Mouse (Mus musculus): ENCODE results near the gene Pdlim7. TPM values are rescaled to one million over a fixed set of nuclear protein-coding genes. Genes with fewer than 3 reads are reported as not detected.

Pdlim7 gene
- polyA plus RNA-seq, 1 experiment from 2014 or later, result 199 TPM

DNA sequence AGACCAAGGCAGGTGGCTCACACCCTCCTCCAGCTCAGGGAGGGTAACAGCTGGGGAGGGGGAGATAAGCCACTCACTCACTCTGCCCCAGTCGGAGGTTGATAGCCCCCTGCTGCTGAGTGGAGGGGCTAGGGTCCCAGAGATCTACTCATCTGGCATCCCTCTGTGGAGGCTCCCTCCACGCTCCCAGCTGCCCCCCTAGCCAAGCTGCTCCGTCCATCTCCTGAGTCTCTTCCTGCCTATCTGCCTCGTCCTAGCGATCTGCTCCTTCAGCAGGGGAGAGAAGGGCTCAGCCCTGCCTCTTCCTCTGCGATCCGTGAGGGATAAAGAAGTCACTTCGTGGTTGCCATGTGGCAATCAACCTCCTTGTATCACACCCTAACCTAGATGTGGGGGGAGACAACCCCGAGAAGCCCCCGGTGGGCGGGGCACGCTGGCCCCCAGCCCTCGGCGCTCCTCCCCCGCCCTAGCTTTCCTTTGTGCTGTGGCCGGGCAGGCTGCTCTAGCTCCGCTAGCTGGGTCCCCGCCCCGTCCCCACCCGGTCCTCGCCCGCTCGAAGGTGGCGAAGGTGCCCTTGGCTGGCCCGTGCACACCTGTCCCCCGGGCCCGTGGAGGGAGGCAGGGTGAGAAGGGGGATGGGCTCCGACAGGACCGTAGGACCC is 26.4 kb downstream of the Pdlim7 start:
- peak; percentile 61 for DNase-seq

GRCm38 (mm10) chr13:55486029-55486794 is 27.3 kb downstream of the Pdlim7 start:
- H3K9ac ChIP-seq, result peak overlapping the region; percentile 99
- H3K27ac ChIP-seq (ENCODE audit: low read depth), result no peak overlapping the region
- peaks cover 19% of the 10 kb centered on the region for H3K4me1 ChIP-seq (ENCODE audit: insufficient read depth)
- WGBS, result 32% methylated on average over 14 of the region's 14 CpGs
- peaks cover 23% of the 10 kb centered on the region for H3K36me3 ChIP-seq (ENCODE audit: insufficient read depth)
- H3K4me3 ChIP-seq (ENCODE audit: low read depth, low read length), result peak overlapping the region; percentile 93
- ATAC-seq (ENCODE audit: insufficient read depth) (no peak), DNase-seq (peak; percentile 70)
- TF ChIP-seq CTCF (IDR thresholded peaks at IDR 0.05; ENCODE audit: low read depth), result peak; percentile 17; the same call in 1 of the 2 replicates
- no peaks in the 10 kb centered on the region for H3K27me3 ChIP-seq (ENCODE audit: insufficient read depth, low read length)
- H3K4me2 ChIP-seq, result peak overlapping the region; percentile 90
- no peaks in the 10 kb centered on the region for H3K9me3 ChIP-seq (ENCODE audit: low read depth, low read length)

More for the DNA sequence above, 26.4 kb downstream of the Pdlim7 start:
- H3K27me3 ChIP-seq (ENCODE audit: insufficient read depth, low read length), result no peaks in the 10 kb centered on the region
- ATAC-seq (ENCODE audit: insufficient read depth), result peak; percentile 56
- no peaks in the 10 kb centered on the region for H3K9me3 ChIP-seq (ENCODE audit: low read depth, low read length)
- peaks cover 19% of the 10 kb centered on the region for H3K4me1 ChIP-seq (ENCODE audit: insufficient read depth)
- peak overlapping the region; percentile 99 for H3K9ac ChIP-seq
- H3K4me2 ChIP-seq, result peak overlapping the region; percentile 90
- no peak for TF ChIP-seq CTCF (IDR thresholded peaks at IDR 0.05; ENCODE audit: low read depth)
- WGBS, result under 1% methylated on average over 29 of the region's 29 CpGs
- peaks cover 14% of the 10 kb centered on the region for H3K36me3 ChIP-seq (ENCODE audit: insufficient read depth)
- H3K27ac ChIP-seq (ENCODE audit: low read depth), result peak overlapping the region; percentile 93
- peak overlapping the region; percentile 93 for H3K4me3 ChIP-seq (ENCODE audit: low read depth, low read length)

GRCm38 (mm10) chr13:55484520-55485088 is 28.9 kb downstream of the Pdlim7 start:
- TF ChIP-seq CTCF (IDR thresholded peaks at IDR 0.05; ENCODE audit: low read depth), result no peak
- WGBS, result 37% methylated on average over 7 of the region's 7 CpGs
- no peak overlapping the region for H3K27ac ChIP-seq (ENCODE audit: low read depth)
- no peaks in the 10 kb centered on the region for H3K27me3 ChIP-seq (ENCODE audit: insufficient read depth, low read length)
- peak overlapping the region; percentile 27 for H3K4me2 ChIP-seq
- H3K9me3 ChIP-seq (ENCODE audit: low read depth, low read length), result no peaks in the 10 kb centered on the region
- H3K9ac ChIP-seq, result no peak overlapping the region; the same call in 1 of the 2 replicates
- H3K4me3 ChIP-seq (ENCODE audit: low read depth, low read length), result no peak overlapping the region
- DNase-seq, result no peak
- H3K4me1 ChIP-seq (ENCODE audit: insufficient read depth), result peaks cover 19% of the 10 kb centered on the region
- peaks cover 38% of the 10 kb centered on the region for H3K36me3 ChIP-seq (ENCODE audit: insufficient read depth)
- no peak for ATAC-seq (ENCODE audit: insufficient read depth)

DNA sequence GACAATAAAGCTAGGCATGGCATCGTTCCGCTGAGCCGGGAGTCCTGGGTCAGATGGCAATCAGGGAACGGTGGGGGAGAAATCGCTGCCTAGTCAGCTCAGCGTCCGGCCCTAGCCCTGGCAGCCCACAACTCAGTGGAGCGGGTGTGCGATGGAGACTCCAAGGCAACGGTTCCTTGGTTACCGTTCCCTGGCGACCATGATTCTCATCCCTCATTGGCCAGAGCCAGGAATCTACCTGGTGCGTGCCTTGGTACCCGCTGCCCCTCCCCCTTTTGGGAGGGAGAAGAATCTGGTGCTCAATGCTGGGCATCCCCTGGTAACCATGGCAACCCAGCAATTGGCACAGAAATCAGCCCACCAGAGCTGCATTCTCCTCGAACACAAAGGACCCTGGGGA is 29.9 kb downstream of the Pdlim7 start:
- DNase-seq (peak; percentile 23), ATAC-seq (ENCODE audit: insufficient read depth) (no peak)
- Histone ChIP-seq H3K27ac (ENCODE audit: low read depth) (no peak overlapping the region), H3K4me1 (ENCODE audit: insufficient read depth) (peaks cover 19% of the 10 kb centered on the region), H3K4me2 (peak overlapping the region; percentile 27; the same call in 1 of the 2 replicates), H3K9ac (no peak overlapping the region), H3K36me3 (ENCODE audit: insufficient read depth) (peaks cover 47% of the 10 kb centered on the region), H3K9me3 (ENCODE audit: low read depth, low read length) (no peaks in the 10 kb centered on the region), H3K4me3 (ENCODE audit: low read depth, low read length) (no peak overlapping the region), H3K27me3 (ENCODE audit: insufficient read depth, low read length) (no peaks in the 10 kb centered on the region)
- TF ChIP-seq CTCF (IDR thresholded peaks at IDR 0.05; ENCODE audit: low read depth), result no peak
- WGBS, result 45% methylated on average over 15 of the region's 15 CpGs

DNA sequence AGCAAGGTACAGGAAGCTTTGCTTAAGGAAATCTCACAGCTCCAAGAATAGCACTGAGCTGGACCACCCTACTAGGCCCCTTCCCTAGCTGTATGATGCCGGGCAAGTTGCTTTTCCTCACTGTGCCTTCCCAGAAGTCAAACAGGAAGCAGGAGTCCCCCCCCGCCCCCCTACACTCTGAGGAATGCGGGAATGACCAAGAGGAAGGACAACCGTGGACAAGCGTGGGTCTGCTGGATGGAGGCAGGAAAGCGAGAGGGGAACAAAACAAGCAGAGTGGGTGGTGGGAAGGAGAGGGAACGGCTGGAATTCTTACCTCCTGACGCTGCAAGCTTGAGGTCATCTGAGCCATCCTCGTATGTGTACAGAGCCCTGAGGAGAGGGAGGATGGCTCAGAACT is 30.4 kb downstream of the Pdlim7 start:
- DNase-seq (no peak), ATAC-seq (ENCODE audit: insufficient read depth) (no peak)
- WGBS, result 27% methylated on average over 9 of the region's 9 CpGs
- 0 out of 2 replicates have a peak overlapping the region, but pooled peaks have one; percentile 5 for H3K9ac ChIP-seq
- H3K27me3 ChIP-seq (ENCODE audit: insufficient read depth, low read length), result no peaks in the 10 kb centered on the region
- peaks cover 19% of the 10 kb centered on the region for H3K4me1 ChIP-seq (ENCODE audit: insufficient read depth)
- no peak overlapping the region for H3K4me3 ChIP-seq (ENCODE audit: low read depth, low read length)
- 0 out of 2 replicates have a peak overlapping the region, but pooled peaks have one; percentile 9 for H3K27ac ChIP-seq (ENCODE audit: low read depth)
- peaks cover 50% of the 10 kb centered on the region for H3K36me3 ChIP-seq (ENCODE audit: insufficient read depth)
- H3K4me2 ChIP-seq, result no peak overlapping the region; the same call in 1 of the 2 replicates
- no peaks in the 10 kb centered on the region for H3K9me3 ChIP-seq (ENCODE audit: low read depth, low read length)
- TF ChIP-seq CTCF (IDR thresholded peaks at IDR 0.05; ENCODE audit: low read depth), result no peak

GRCm38 (mm10) chr13:55482542-55482941 is 30.9 kb downstream of the Pdlim7 start:
- DNase-seq, result peak; percentile 54
- ATAC-seq (ENCODE audit: insufficient read depth), result no peak
- peak; percentile 40; the same call in 1 of the 2 replicates for TF ChIP-seq CTCF (IDR thresholded peaks at IDR 0.05; ENCODE audit: low read depth)
- Histone ChIP-seq H3K27me3 (ENCODE audit: insufficient read depth, low read length) (no peaks in the 10 kb centered on the region), H3K9me3 (ENCODE audit: low read depth, low read length) (no peaks in the 10 kb centered on the region), H3K36me3 (ENCODE audit: insufficient read depth) (peaks cover 56% of the 10 kb centered on the region), H3K4me1 (ENCODE audit: insufficient read depth) (peaks cover 19% of the 10 kb centered on the region), H3K9ac (no peak overlapping the region), H3K4me2 (no peak overlapping the region), H3K27ac (ENCODE audit: low read depth) (0 out of 2 replicates have a peak overlapping the region, but pooled peaks have one; percentile 9), H3K4me3 (ENCODE audit: low read depth, low read length) (no peak overlapping the region)
- 56% methylated on average over 7 of the region's 7 CpGs for WGBS
